Mouse (Mus musculus) liver, adult 2 months (tissue): ENCODE results near the gene Pax5.

Experiments
- CTCF ChIP-seq: fragments of 200-500 bp; IDR thresholded peaks from 2 replicates; pipeline ENCODE4 v1.5.1; 2011; ENCODE audit warnings: low read depth, low read length, control low read depth
- POLR2A ChIP-seq: fragments of 200-500 bp; IDR thresholded peaks from 2 replicates; pipeline ENCODE4 v1.6.1; 2011; ENCODE audit warnings: low read length, control low read depth; ENCODE audit not compliant: insufficient read depth; ENCODE audit errors: extremely low read depth

DNA sequence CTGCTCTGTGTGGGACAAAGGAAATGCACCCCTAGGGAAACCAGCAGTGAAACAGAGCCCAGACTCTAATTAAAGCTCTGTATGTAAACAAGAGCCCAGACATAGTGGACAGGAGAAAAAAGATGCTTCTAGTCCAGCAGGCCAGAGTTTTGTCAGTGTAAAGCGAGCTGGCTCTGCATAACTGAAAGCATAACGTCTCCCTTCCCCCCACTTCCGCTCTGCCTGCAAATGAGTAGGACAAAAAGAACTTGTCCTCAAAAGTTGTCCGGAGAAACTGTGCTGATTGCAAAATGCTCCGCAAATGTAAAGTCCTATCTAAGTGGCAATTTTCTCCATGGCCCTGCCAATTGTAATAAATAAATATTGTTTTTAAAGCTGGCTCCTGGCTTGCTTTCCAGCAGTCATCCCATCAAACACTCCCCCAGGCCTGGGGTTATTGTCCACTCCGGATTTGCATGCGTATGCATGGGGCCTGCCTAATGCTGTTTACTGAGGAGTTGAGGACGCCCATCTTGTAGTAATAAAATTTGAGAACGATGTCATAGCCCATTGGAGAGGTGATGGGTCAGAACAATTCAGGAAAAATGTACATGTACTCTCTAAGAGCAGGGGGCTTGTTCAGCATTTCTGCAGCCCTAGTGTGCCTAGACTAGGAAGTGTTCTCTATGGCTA, 208.0 kb downstream of the Pax5 start:
- no peak for TF ChIP-seq CTCF
- TF ChIP-seq POLR2A, result no peak
